Mouse (Mus musculus): ENCODE measurements around the gene Stt3a. TPM values are rescaled to one million over a fixed set of nuclear protein-coding genes. Genes with fewer than 3 reads are reported as not detected.

The Stt3a gene
- total RNA-seq (2014; rRNA removed), result 135 and 198 TPM in 2 replicates
- 129 and 135 TPM in 2 replicates for polyA plus RNA-seq (2012; rRNA removed)

GRCm38 (mm10) chr9:36767203-36768143 is at the start of gene Stt3a:
TSS of gene Stt3a (minus strand) at chr9:36767679.
- peak within 1 kb of the TSS; percentile 74 for H3K9ac ChIP-seq (ENCODE audit: low read depth, low read length)
- H3K27me3 ChIP-seq (ENCODE audit: control insufficient read depth, insufficient read depth, low read length), result no peaks in the 10 kb centered on the region
- peak within 1 kb of the TSS; percentile 68 for H3K27ac ChIP-seq (replicated peaks; ENCODE audit: insufficient read depth, low read depth, low read length)
- peak within 1 kb of the TSS; percentile 78 for H3K4me3 ChIP-seq (ENCODE audit: insufficient read depth, low read depth, low read length)
- H3K36me3 ChIP-seq (ENCODE audit: control insufficient read depth, insufficient read depth, low read length), result peaks cover 16% of the 10 kb centered on the region
- TF ChIP-seq CTCF (IDR thresholded peaks at IDR 0.05; ENCODE audit: low read depth, low read length) (no peak), POLR2A (IDR thresholded peaks at IDR 0.05; ENCODE audit: extremely low read depth, insufficient read depth, low read length) (peak; percentile 48)
- peaks cover 11% of the 10 kb centered on the region; the same call in 1 of the 2 replicates for H3K79me2 ChIP-seq (ENCODE audit: control insufficient read depth, insufficient read depth, low read length)
- WGBS, result under 1% methylated on average over 60 of the region's 60 CpGs
- peak; percentile 100 for DNase-seq (ENCODE audit: extremely low read depth, low read depth, low spot score)
- no peaks in the 10 kb centered on the region for H3K4me1 ChIP-seq (ENCODE audit: control insufficient read depth, insufficient read depth, low read length)

DNA sequence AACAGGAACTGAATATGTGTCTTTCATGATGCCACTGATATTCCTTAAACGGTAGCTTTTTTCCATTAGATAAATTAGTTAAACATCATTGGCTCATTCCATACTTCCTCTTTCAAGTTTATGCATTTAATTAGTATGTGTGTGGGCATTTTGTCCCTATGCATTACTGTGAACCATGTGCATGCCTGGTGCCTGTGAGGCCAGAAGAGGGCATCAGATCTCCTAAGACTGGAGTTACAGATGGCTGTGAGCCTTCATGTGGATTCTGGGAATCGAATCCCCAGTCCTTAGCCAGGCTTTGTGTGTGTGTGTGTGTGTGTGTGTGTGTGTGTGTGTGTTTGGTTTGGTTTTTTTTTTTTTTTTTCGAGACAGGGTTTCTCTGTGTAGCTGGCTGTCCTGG is 47.0 kb upstream of the Stt3a start:
- Histone ChIP-seq H3K27me3 (ENCODE audit: control insufficient read depth, insufficient read depth, low read length) (no peaks in the 10 kb centered on the region), H3K79me2 (ENCODE audit: control insufficient read depth, insufficient read depth, low read length) (no peaks in the 10 kb centered on the region), H3K4me1 (ENCODE audit: control insufficient read depth, insufficient read depth, low read length) (no peaks in the 10 kb centered on the region), H3K9ac (ENCODE audit: low read depth, low read length) (no peak overlapping the region), H3K36me3 (ENCODE audit: control insufficient read depth, insufficient read depth, low read length) (no peaks in the 10 kb centered on the region), H3K4me3 (ENCODE audit: insufficient read depth, low read depth, low read length) (no peak overlapping the region), H3K27ac (replicated peaks; ENCODE audit: insufficient read depth, low read depth, low read length) (no peak overlapping the region)
- peak; percentile 29 for DNase-seq (ENCODE audit: extremely low read depth, low read depth, low spot score)
- TF ChIP-seq POLR2A (IDR thresholded peaks at IDR 0.05; ENCODE audit: extremely low read depth, insufficient read depth, low read length), result no peak
- TF ChIP-seq CTCF (IDR thresholded peaks at IDR 0.05; ENCODE audit: low read depth, low read length), result peak; percentile 27; the same call in 1 of the 2 replicates
- WGBS, result 45% methylated on average over 3 of the region's 3 CpGs

DNA sequence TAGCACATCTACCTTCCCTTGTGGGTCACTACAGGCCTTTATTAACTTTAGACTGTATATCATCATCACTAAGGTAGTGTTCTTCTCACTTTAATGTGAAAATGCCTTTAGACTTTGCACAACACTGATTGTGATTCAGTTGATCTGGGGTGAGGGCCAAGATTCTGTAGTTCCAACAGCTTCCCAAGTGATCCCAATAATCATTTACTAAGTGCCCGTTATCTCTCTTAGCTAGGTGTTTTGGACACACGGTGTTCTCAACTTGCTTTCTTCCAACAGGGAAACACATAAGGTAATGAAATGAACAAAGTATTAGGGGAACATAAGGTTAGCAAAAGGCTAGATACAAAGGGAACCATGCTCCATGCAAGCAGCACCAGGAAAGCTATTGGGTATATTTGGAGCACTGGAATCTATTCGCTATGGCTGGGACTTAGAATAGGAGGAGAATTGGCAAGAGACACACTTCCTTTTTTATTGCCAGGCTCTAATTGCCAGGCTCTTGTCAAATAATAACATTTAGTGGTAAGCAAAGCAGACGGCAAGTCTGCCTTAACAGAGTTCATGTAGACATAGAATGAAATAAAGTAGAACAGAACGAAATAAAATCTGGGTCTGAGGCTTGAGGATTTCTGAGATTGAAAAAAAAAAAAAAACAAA is 40.8 kb upstream of the Stt3a start:
- 21% methylated on average over 5 of the region's 5 CpGs for WGBS
- 0 out of 2 replicates have a peak overlapping the region, but pooled peaks have one; percentile 11 for H3K4me3 ChIP-seq (ENCODE audit: insufficient read depth, low read depth, low read length)
- TF ChIP-seq CTCF (IDR thresholded peaks at IDR 0.05; ENCODE audit: low read depth, low read length), result no peak
- no peak for TF ChIP-seq POLR2A (IDR thresholded peaks at IDR 0.05; ENCODE audit: extremely low read depth, insufficient read depth, low read length)
- peak; percentile 99 for DNase-seq (ENCODE audit: extremely low read depth, low read depth, low spot score)
- peaks cover 12% of the 10 kb centered on the region for H3K4me1 ChIP-seq (ENCODE audit: control insufficient read depth, insufficient read depth, low read length)
- no peaks in the 10 kb centered on the region for H3K79me2 ChIP-seq (ENCODE audit: control insufficient read depth, insufficient read depth, low read length)
- H3K9ac ChIP-seq (ENCODE audit: low read depth, low read length), result no peak overlapping the region
- H3K27ac ChIP-seq (replicated peaks; ENCODE audit: insufficient read depth, low read depth, low read length), result peak overlapping the region; percentile 78
- H3K27me3 ChIP-seq (ENCODE audit: control insufficient read depth, insufficient read depth, low read length), result no peaks in the 10 kb centered on the region
- H3K36me3 ChIP-seq (ENCODE audit: control insufficient read depth, insufficient read depth, low read length), result no peaks in the 10 kb centered on the region

GRCm38 (mm10) chr9:36805256-36805975 is 37.9 kb upstream of the Stt3a start:
- DNase-seq (ENCODE audit: extremely low read depth, low read depth, low spot score), result peak; percentile 67

DNA sequence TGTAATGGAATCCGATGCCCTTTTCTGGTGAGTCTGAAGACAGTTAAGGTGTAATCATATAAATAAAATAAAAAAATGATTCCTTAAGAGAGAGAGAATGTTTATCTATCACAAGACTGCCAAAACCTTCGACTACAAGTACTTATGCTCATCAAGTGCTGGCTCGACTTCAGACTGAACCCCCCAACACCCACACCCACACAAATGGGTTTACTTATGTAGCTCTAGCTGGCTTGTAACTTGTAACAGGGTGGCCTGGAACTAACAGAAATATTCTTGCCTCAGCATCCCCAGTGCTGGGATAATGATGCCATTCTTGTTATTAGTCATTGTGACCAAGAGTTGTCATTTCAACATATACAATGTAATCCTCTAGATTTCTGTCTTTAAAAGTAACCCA is 36.4 kb upstream of the Stt3a start:
- Histone ChIP-seq H3K36me3 (ENCODE audit: control insufficient read depth, insufficient read depth, low read length) (no peaks in the 10 kb centered on the region), H3K27ac (replicated peaks; ENCODE audit: insufficient read depth, low read depth, low read length) (no peak overlapping the region), H3K4me3 (ENCODE audit: insufficient read depth, low read depth, low read length) (no peak overlapping the region), H3K9ac (ENCODE audit: low read depth, low read length) (no peak overlapping the region), H3K79me2 (ENCODE audit: control insufficient read depth, insufficient read depth, low read length) (no peaks in the 10 kb centered on the region), H3K27me3 (ENCODE audit: control insufficient read depth, insufficient read depth, low read length) (no peaks in the 10 kb centered on the region), H3K4me1 (ENCODE audit: control insufficient read depth, insufficient read depth, low read length) (peaks cover 12% of the 10 kb centered on the region)
- DNase-seq (ENCODE audit: extremely low read depth, low read depth, low spot score), result no peak
- TF ChIP-seq CTCF (IDR thresholded peaks at IDR 0.05; ENCODE audit: low read depth, low read length) (no peak), POLR2A (IDR thresholded peaks at IDR 0.05; ENCODE audit: extremely low read depth, insufficient read depth, low read length) (no peak)
- 88% methylated on average over 3 of the region's 3 CpGs for WGBS

More at GRCm38 (mm10) chr9:36805256-36805975, 37.9 kb upstream of the Stt3a start:
- Histone ChIP-seq H3K4me3 (ENCODE audit: insufficient read depth, low read depth, low read length) (no peak overlapping the region), H3K4me1 (ENCODE audit: control insufficient read depth, insufficient read depth, low read length) (peaks cover 12% of the 10 kb centered on the region), H3K27me3 (ENCODE audit: control insufficient read depth, insufficient read depth, low read length) (no peaks in the 10 kb centered on the region), H3K27ac (replicated peaks; ENCODE audit: insufficient read depth, low read depth, low read length) (no peak overlapping the region), H3K36me3 (ENCODE audit: control insufficient read depth, insufficient read depth, low read length) (no peaks in the 10 kb centered on the region), H3K9ac (ENCODE audit: low read depth, low read length) (no peak overlapping the region), H3K79me2 (ENCODE audit: control insufficient read depth, insufficient read depth, low read length) (no peaks in the 10 kb centered on the region)
- 66% methylated on average over 3 of the region's 3 CpGs for WGBS
- TF ChIP-seq CTCF (IDR thresholded peaks at IDR 0.05; ENCODE audit: low read depth, low read length) (no peak), POLR2A (IDR thresholded peaks at IDR 0.05; ENCODE audit: extremely low read depth, insufficient read depth, low read length) (no peak)
